Mouse (Mus musculus): ENCODE results near the gene Ubl5. TPM values are rescaled to one million over a fixed set of nuclear protein-coding genes. Genes with fewer than 3 reads are reported as not detected.

Ubl5 gene
- total and polyA plus RNA-seq, 2 experiments from 2014 or later: 169 to 528 TPM

DNA sequence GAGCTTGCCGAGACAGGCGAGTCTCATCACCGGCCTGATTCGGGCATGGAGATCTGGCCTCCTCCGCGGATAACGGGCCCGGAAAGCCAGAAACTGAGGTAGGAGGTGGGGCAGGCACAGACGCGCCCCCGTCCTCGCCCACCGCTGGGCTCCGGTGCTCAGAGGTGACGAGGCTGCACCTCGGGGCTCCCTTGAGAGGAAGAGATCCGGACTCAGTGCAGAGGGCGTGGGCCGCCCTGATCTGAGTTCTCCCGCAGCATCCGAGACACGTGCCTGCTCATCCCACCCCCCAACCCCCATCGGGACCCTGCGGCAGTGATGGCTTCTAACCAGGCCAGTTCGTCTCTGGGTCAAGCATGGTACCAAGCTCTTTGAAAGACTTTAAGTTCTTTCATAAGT, 9.6 kb downstream of the Ubl5 start:
- peak; percentile 11; the same call in 1 of the 2 replicates for ATAC-seq
- H3K27me3 ChIP-seq (ENCODE audit: insufficient read depth, low read length): no peaks in the 10 kb centered on the region
- H3K4me2 ChIP-seq (ENCODE audit: low read depth, low read length): peak overlapping the region; percentile 70
- H3K9me3 ChIP-seq (ENCODE audit: low read length): no peaks in the 10 kb centered on the region
- H3K9ac ChIP-seq (replicated peaks; ENCODE audit: low read length): peak overlapping the region; percentile 79
- H3K27ac ChIP-seq: peak overlapping the region; percentile 66; the same call in 1 of the 2 replicates
- DNase-seq (ENCODE audit: low spot score): peak; percentile 21
- peak overlapping the region; percentile 81 for H3K4me3 ChIP-seq (ENCODE audit: low read length)
- peaks cover 15% of the 10 kb centered on the region for H3K36me3 ChIP-seq (ENCODE audit: insufficient read depth, low read length)
- 0% methylated on average over 25 of the region's 25 CpGs for WGBS
- TF ChIP-seq CTCF (IDR thresholded peaks at IDR 0.05; ENCODE audit: low read depth): no peak; the same call in 1 of the 2 replicates
- H3K4me1 ChIP-seq (ENCODE audit: insufficient read depth, low read length): peaks cover 18% of the 10 kb centered on the region

DNA sequence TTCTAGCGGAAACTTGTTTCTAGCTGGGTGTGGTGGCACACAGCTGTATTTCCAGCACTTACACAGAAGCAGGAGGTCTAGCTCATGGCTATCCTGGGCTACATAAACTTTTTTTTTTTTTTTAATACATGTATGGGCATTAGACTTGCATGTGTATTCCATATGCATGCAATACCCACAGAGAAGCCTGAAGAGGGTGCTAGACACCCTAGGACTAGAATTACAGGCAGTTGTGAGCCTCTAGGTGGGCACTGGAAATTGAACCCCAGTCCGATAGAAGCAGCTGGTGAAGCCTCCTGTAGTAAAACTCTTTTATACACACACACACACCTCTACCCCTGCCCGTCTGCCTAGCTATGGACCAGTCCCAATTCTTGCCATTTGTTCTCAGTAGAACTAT, 11.2 kb downstream of the Ubl5 start:
- H3K4me1 ChIP-seq (ENCODE audit: insufficient read depth, low read length): peaks cover 18% of the 10 kb centered on the region
- peaks cover 26% of the 10 kb centered on the region for H3K36me3 ChIP-seq (ENCODE audit: insufficient read depth, low read length)
- H3K4me2 ChIP-seq (ENCODE audit: low read depth, low read length): no peak overlapping the region; the same call in 1 of the 2 replicates
- no peak overlapping the region for H3K4me3 ChIP-seq (ENCODE audit: low read length)
- H3K9ac ChIP-seq (replicated peaks; ENCODE audit: low read length): no peak overlapping the region
- WGBS: 91% methylated on average over 3 of the region's 3 CpGs
- ATAC-seq: no peak
- TF ChIP-seq CTCF (IDR thresholded peaks at IDR 0.05; ENCODE audit: low read depth): peak; percentile 24; the same call in 1 of the 2 replicates
- H3K9me3 ChIP-seq (ENCODE audit: low read length): no peaks in the 10 kb centered on the region
- no peak for DNase-seq (ENCODE audit: low spot score)
- H3K27me3 ChIP-seq (ENCODE audit: insufficient read depth, low read length): no peaks in the 10 kb centered on the region
- no peak overlapping the region for H3K27ac ChIP-seq

DNA sequence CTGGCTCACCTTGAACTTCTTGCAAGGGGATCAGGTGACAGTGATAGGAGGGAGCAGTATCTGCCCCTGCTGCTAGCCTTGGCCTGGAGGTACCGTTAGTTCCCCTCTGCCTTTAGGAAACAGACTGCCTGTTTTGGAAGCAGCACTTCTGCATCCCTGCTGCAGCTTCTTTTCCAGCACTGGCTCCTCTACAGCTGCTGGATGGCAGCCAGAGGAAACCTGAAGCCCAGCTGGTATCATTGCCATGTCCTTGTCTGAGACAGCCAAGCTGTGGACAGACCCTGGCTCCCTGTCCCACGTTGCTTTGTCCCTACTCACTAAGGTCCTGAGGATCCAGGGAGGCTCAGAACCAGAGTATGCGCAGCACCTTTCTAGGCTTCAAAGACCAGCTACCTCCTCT, 14.9 kb downstream of the Ubl5 start:
- Histone ChIP-seq H3K4me2 (ENCODE audit: low read depth, low read length) (no peak overlapping the region), H3K4me1 (ENCODE audit: insufficient read depth, low read length) (peaks cover 11% of the 10 kb centered on the region), H3K36me3 (ENCODE audit: insufficient read depth, low read length) (peaks cover 30% of the 10 kb centered on the region), H3K27ac (no peak overlapping the region), H3K27me3 (ENCODE audit: insufficient read depth, low read length) (no peaks in the 10 kb centered on the region), H3K9ac (replicated peaks; ENCODE audit: low read length) (no peak overlapping the region; the same call in 1 of the 2 replicates), H3K9me3 (ENCODE audit: low read length) (no peaks in the 10 kb centered on the region), H3K4me3 (ENCODE audit: low read length) (no peak overlapping the region)
- WGBS: 60% methylated on average over 3 of the region's 3 CpGs
- no peak for TF ChIP-seq CTCF (IDR thresholded peaks at IDR 0.05; ENCODE audit: low read depth)
- DNase-seq (ENCODE audit: low spot score) (peak; percentile 27), ATAC-seq (no peak)

DNA sequence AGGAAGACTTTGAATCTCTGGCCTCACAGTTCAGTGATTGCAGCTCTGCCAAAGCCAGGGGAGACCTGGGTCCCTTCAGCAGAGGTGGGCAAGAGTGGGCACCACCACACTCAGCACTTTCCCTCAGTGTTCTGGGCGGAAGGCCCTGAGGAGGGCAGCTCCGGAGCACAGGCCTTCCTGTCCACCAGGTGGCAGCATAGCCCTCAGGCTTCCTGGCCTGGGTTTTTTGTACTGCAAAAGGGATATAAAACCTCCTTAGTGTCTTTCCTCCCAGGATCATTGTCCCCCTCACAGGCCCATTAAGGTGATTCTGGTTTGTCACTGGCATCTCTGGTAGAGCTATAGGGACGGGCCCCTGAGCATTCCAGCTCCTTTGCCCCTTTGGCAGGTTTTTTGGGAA, 19.6 kb downstream of the Ubl5 start:
- Histone ChIP-seq H3K4me1 (ENCODE audit: insufficient read depth, low read length) (peaks cover 13% of the 10 kb centered on the region; the same call in 1 of the 2 replicates), H3K27me3 (ENCODE audit: insufficient read depth, low read length) (no peaks in the 10 kb centered on the region), H3K9me3 (ENCODE audit: low read length) (no peaks in the 10 kb centered on the region), H3K4me2 (ENCODE audit: low read depth, low read length) (no peak overlapping the region), H3K9ac (replicated peaks; ENCODE audit: low read length) (no peak overlapping the region), H3K27ac (peak overlapping the region; percentile 26; the same call in 1 of the 2 replicates), H3K4me3 (ENCODE audit: low read length) (no peak overlapping the region), H3K36me3 (ENCODE audit: insufficient read depth, low read length) (peaks cover 28% of the 10 kb centered on the region)
- peak; percentile 38; the same call in 1 of the 2 replicates for ATAC-seq
- peak; percentile 89 for DNase-seq (ENCODE audit: low spot score)
- peak; percentile 94 for TF ChIP-seq CTCF (IDR thresholded peaks at IDR 0.05; ENCODE audit: low read depth)
- 54% methylated on average over 3 of the region's 3 CpGs for WGBS

DNA sequence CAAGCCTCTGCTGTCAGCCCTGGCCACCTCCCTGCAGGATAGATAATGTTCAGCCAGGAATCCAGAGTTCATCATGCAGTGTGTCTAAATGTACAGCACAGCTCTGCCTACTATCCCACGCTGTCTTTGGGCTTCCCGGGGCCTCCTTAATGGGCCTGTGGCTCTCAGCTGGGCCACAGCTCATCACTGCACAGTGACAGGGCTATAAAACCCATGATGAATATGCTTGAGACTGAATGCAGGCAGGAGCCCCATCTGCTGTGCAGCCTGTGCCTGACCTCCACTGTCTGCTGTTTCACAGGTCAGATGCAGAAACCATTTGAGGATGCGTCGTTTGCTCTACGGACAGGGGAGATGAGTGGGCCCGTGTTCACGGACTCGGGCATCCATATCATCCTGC, 20.2 kb downstream of the Ubl5 start:
- Histone ChIP-seq H3K4me3 (ENCODE audit: low read length) (no peak overlapping the region), H3K4me2 (ENCODE audit: low read depth, low read length) (no peak overlapping the region), H3K9ac (replicated peaks; ENCODE audit: low read length) (no peak overlapping the region), H3K4me1 (ENCODE audit: insufficient read depth, low read length) (peaks cover 13% of the 10 kb centered on the region; the same call in 1 of the 2 replicates), H3K9me3 (ENCODE audit: low read length) (no peaks in the 10 kb centered on the region), H3K36me3 (ENCODE audit: insufficient read depth, low read length) (peaks cover 23% of the 10 kb centered on the region), H3K27me3 (ENCODE audit: insufficient read depth, low read length) (no peaks in the 10 kb centered on the region), H3K27ac (peak overlapping the region; percentile 74)
- DNase-seq (ENCODE audit: low spot score) (no peak), ATAC-seq (no peak)
- WGBS: 68% methylated on average over 8 of the region's 8 CpGs
- TF ChIP-seq CTCF (IDR thresholded peaks at IDR 0.05; ENCODE audit: low read depth): no peak

DNA sequence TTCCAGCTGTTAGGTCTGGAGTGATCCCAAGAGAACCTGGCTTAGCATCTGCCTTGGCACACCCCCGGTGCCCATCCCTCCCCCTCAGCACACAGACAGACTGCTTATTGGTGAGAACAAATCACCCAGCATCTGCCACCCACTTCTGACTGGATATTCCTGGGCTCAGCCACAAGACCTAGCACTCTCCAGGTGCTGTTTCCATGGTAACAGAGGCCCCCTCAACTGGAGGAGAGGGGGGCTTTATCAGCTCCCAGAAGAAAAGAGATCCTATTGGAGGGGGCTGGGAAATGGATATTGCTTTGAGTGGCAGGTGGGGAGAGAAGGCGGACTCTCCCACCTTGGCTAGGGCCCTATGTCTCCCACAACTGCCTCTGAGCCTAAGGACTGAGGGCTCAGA, 21.3 kb downstream of the Ubl5 start:
- 49% methylated on average over 2 of the region's 2 CpGs for WGBS
- ATAC-seq: peak; percentile 66
- H3K36me3 ChIP-seq (ENCODE audit: insufficient read depth, low read length): peaks cover 18% of the 10 kb centered on the region; the same call in 1 of the 2 replicates

DNA sequence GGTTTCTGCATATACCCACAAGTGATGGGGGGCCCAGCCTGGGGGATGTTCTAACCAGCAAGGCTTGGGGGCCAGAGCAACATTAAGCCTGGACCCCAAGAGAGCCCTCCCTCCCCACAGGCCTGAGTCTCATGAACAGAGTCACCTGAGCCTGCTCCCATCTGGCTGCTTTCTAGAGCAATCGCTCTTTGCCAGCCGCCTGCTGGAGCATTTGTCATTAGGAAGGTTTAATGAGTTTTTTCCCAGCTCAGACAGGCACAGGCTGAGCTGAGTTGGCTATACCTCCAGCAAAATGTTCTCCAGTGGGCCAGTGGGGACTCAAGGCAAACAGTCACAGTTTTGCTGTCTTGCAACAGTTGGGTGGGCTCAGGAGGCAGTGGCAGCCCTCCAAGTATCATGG, 21.7 kb downstream of the Ubl5 start:
- Histone ChIP-seq H3K36me3 (ENCODE audit: insufficient read depth, low read length) (peaks cover 18% of the 10 kb centered on the region; the same call in 1 of the 2 replicates), H3K4me2 (ENCODE audit: low read depth, low read length) (no peak overlapping the region), H3K4me1 (ENCODE audit: insufficient read depth, low read length) (peaks cover 13% of the 10 kb centered on the region; the same call in 1 of the 2 replicates), H3K9ac (replicated peaks; ENCODE audit: low read length) (0 out of 2 replicates have a peak overlapping the region, but pooled peaks have one; percentile 9), H3K27ac (peak overlapping the region; percentile 74), H3K27me3 (ENCODE audit: insufficient read depth, low read length) (no peaks in the 10 kb centered on the region), H3K4me3 (ENCODE audit: low read length) (no peak overlapping the region), H3K9me3 (ENCODE audit: low read length) (no peaks in the 10 kb centered on the region)
- WGBS: 39% methylated on average over 2 of the region's 2 CpGs
- DNase-seq (ENCODE audit: low spot score): peak; percentile 68
- no peak for TF ChIP-seq CTCF (IDR thresholded peaks at IDR 0.05; ENCODE audit: low read depth)
- ATAC-seq: peak; percentile 43

More for the DNA sequence above, 21.3 kb downstream of the Ubl5 start:
- DNase-seq (ENCODE audit: low spot score): peak; percentile 73
- H3K4me2 ChIP-seq (ENCODE audit: low read depth, low read length): no peak overlapping the region
- H3K27me3 ChIP-seq (ENCODE audit: insufficient read depth, low read length): no peaks in the 10 kb centered on the region
- TF ChIP-seq CTCF (IDR thresholded peaks at IDR 0.05; ENCODE audit: low read depth): no peak
- H3K9ac ChIP-seq (replicated peaks; ENCODE audit: low read length): 0 out of 2 replicates have a peak overlapping the region, but pooled peaks have one; percentile 9
- H3K27ac ChIP-seq: peak overlapping the region; percentile 74
- peaks cover 13% of the 10 kb centered on the region; the same call in 1 of the 2 replicates for H3K4me1 ChIP-seq (ENCODE audit: insufficient read depth, low read length)
- H3K4me3 ChIP-seq (ENCODE audit: low read length): no peak overlapping the region
- no peaks in the 10 kb centered on the region for H3K9me3 ChIP-seq (ENCODE audit: low read length)

Measured in hindbrain, postnatal 0 days (tissue).